Mouse (Mus musculus) layer of hippocampus, adult 8-10 months (tissue): Measurements from ENCODE around the gene Nup205. TPM values are rescaled to one million over a fixed set of nuclear protein-coding genes. Genes with fewer than 3 reads are reported as not detected.

Experiments used
- DNase-seq, 2 experiments: peaks; one replicate each; pipeline ENCODE4 v3.0.0; 2022; ENCODE audit warnings: low spot score in 2 of 2
- total RNA-seq, 4 experiments: library from RNA; stranded (reverse); gene quantifications; 2 replicates each; pipeline ENCODE4 v1.2.4; 2022

Nup205 gene
- total RNA-seq, 4 experiments from 2014 or later: 26.1 to 31.8 (median 30.1) TPM

DNA sequence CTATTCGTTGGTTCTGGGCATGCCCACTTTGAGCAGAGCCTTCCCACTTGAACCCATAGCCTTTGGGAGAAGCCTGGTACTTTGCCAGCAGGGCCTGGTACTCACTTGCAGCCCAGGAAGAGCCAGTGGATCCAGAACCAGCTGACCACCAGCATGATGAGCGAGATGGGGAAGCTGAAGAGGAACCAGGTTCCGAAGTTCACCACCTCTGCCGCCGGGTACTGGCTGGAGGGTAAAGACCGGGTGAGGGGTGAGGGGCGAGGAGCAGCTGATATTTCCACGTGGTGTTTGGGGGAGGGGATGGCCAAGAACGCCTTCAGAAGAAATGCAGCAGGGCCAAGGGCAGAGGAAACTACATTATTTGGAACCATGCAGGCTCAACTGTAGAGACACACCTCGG is 102.1 kb downstream of the Nup205 start:
- no peak for DNase-seq

DNA sequence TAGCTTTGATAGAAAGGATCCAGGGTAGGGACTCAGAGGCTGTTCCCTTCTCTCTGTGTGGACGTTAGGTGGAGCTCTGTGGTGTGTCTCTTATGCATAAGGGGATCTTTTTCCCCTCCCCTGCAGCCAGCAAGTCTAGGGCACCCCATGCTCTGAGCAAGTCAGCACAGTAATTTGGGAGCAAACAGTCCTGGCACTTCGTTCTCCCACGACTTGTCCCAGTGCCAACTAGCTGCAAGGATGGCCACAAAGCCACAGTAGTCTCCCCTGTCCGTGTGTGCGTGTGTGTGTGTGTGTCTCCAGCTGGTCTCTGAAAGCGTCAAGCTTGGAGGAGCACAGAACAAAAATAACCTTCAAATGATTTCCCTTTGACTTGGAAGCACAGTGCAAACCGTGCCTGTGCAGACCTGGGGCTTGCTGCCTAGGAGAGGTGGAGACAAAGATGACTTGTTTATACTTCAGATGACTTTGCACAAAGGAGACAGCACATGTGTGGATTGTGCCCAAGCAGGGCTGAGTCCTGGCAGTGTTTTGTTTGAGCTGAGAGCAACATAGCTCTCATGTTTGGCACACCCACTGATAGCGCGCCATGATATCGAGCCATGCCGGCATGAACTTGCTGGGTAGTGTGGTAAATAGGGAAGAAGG is 111.0 kb downstream of the Nup205 start:
- peak; percentile 38 to 45 for DNase-seq

DNA sequence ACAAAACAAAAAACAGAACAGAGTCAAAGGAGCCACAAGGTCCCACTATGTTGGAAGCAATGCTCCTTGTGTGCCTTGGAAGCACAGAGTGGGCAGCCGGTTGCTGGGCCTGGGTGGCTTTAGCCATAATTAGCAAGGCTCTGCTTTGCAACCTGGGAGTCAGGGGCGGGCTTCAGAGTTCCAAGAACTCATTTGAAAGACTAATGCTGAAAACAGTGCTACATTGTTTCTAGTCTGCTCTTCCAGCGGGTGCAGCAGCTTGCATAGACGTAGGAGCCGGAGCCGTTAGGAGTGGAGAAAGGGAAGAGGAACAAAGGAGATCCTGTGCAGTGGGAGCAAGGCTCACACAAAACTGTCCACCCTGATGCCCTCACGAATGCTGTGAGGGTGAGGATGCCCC is 111.7 kb downstream of the Nup205 start:
- peak in 1 of 2 experiments; percentile 18 for DNase-seq

DNA sequence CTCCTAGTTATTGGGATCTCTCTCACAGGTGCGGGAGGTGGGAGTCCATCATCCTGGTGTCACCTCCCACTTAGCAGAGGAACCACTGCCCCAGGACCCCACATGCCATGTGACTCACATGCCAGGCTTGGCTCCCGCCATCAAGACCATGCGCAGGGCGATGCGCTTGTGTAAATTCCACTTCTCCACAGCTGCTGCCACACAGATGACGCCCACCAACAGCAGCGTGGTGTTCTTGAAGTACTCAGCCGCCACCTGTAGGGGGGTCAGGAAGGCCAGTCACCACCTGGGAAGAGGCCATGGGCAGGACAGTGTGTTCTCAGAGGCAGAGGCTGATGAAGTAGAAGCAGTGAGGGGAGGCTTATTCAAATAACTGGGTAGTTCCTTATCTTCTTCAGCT is 112.5 kb downstream of the Nup205 start:
- no peak for DNase-seq

DNA sequence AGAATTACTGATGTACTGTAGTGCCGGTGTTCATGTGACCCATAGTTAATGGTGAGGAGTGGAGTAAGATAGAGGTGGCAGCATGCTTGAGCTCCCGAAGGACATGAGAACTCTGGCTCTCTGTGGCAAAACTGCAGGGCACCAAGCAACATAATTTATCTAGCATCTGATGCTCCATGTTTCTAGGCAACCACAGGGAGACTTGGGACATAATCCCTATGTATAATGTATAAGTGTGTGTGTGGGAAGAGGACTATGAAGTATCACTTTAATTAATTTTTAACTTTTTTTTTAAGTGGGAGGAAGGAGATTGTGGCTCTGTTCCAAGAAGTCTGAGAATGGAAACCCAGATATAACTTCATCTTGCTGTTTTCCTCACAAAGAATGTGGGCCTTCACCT is 117.7 kb downstream of the Nup205 start:
- no peak for DNase-seq

DNA sequence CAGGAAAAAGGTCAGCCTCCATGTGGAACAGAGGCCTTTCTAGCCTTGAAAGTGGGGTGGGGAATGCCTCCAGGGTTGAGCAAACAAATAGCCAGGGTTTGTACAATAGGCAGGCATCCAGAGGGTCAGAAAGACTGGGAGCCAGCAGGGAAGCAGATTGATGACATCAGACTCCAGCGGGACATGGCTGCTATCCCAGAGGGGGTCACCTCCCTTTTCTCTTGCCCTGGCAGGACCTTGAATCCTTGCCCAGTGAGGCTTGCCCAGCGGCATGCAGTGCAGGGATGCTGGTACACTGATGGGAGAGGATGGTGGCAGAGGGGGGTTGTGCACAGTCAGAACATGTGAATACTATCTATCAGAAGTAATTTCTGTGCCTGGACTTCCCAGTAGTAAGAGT is 119.8 kb downstream of the Nup205 start:
- peak; percentile 19 to 23 for DNase-seq

Other genes starting within 250 kb of the Nup205 start
- gene Slc23a4, start 189.0 kb upstream of the Nup205 start, total RNA-seq: 1 to 10 TPM in 3 of 4 experiments, under 1 TPM in 1; 0.87 to 1.6 (median 1.2) TPM
- gene Cnot4, start 43.7 kb upstream of the Nup205 start, total RNA-seq: 10 to 100 TPM; 45.4 to 53.9 (median 48.5) TPM
- 10 to 100 TPM in 1 of 4 experiments, 1 to 10 TPM in 3; 7.1 to 11.5 (median 8.5) TPM for gene Slc13a4, start 130.7 kb downstream of the Nup205 start, total RNA-seq
- gene Fam180a, start 148.7 kb downstream of the Nup205 start, total RNA-seq: 1 to 10 TPM; 1.1 to 3.1 (median 1.9) TPM